Comparison of ENCODE assay signal across 24 mouse cellular contexts in genomic region chr14:77024499-77024898, GRCm38 (mm10).
"Had no signal": no experiment of that assay in that cellular context is flagged by ENCODE, and none has a peak within 500 bp of the region (broad histone marks: within the 10 kb centered on the region; RNA-seq: fewer than 3 reads in every experiment).

No protein-coding gene starts in this region.

- DNase-seq: kidney, postnatal 25 days; layer of hippocampus, adult 9-11 months; liver; lung, adult 18-20 months; lung, postnatal 10 days; lung, postnatal 36 days; midbrain, embryonic 14.5 days; right cerebral cortex, adult 18-20 months; right cerebral cortex, postnatal 14 days; right cerebral cortex, postnatal 4 days; spleen, adult 18-20 months; thymus, postnatal 25 days had no signal

- H3K27me3 ChIP-seq: limb, embryonic 13.5 days; liver, embryonic 12.5 days; liver, embryonic 15.5 days; lung, embryonic 15.5 days; neural tube, embryonic 12.5 days; neural tube, embryonic 15.5 days; stomach, embryonic 15.5 days had no signal

- H3K36me3 ChIP-seq: limb, embryonic 10.5 days; limb, embryonic 13.5 days; liver, embryonic 12.5 days; liver, embryonic 15.5 days; midbrain, embryonic 10.5 days; neural tube, embryonic 12.5 days; neural tube, embryonic 15.5 days; stomach, embryonic 15.5 days had no signal

- H3K4me3 ChIP-seq: layer of hippocampus, adult 2 months; limb, embryonic 10.5 days; limb, embryonic 13.5 days; liver, embryonic 12.5 days; liver, embryonic 15.5 days; lung, embryonic 15.5 days; megakaryocyte, embryonic 14.5 days; midbrain, embryonic 10.5 days; neural tube, embryonic 12.5 days; neural tube, embryonic 15.5 days; stomach, embryonic 15.5 days had no signal

- H3K27ac ChIP-seq: kidney, postnatal 0 days; layer of hippocampus, adult 2 months; limb, embryonic 10.5 days; limb, embryonic 13.5 days; liver, embryonic 12.5 days; liver, embryonic 15.5 days; lung, embryonic 15.5 days; midbrain, embryonic 10.5 days; neural tube, embryonic 12.5 days; neural tube, embryonic 15.5 days; stomach, embryonic 15.5 days had no signal

- H3K9ac ChIP-seq: limb, embryonic 13.5 days; liver, embryonic 12.5 days; liver, embryonic 15.5 days; lung, embryonic 15.5 days; neural tube, embryonic 12.5 days; neural tube, embryonic 15.5 days; stomach, embryonic 15.5 days had no signal

- H3K9me3 ChIP-seq: limb, embryonic 10.5 days; limb, embryonic 13.5 days; liver, embryonic 12.5 days; liver, embryonic 15.5 days; lung, embryonic 15.5 days; megakaryocyte, embryonic 14.5 days; midbrain, embryonic 10.5 days; neural tube, embryonic 12.5 days; neural tube, embryonic 15.5 days had no signal

- H3K4me1 ChIP-seq: limb, embryonic 13.5 days; liver, embryonic 12.5 days; liver, embryonic 15.5 days; lung, embryonic 15.5 days; midbrain, embryonic 10.5 days; neural tube, embryonic 12.5 days; neural tube, embryonic 15.5 days; stomach, embryonic 15.5 days had no signal

- H3K4me2 ChIP-seq: limb, embryonic 13.5 days; liver, embryonic 12.5 days; liver, embryonic 15.5 days; lung, embryonic 15.5 days; neural tube, embryonic 12.5 days; neural tube, embryonic 15.5 days; stomach, embryonic 15.5 days had no signal

- ATAC-seq: liver, embryonic 12.5 days had no signal
